Mouse (Mus musculus) stomach, embryonic 16.5 days (tissue): ENCODE measurements around the gene Psmd5. TPM values are rescaled to one million over a fixed set of nuclear protein-coding genes. Genes with fewer than 3 reads are reported as not detected.
A peak's percentile ranks its signal among the peaks of the same experiment; 100 is the strongest.
"Not testable (repeated sequence)": the region's sequence is repeated elsewhere in the genome, so short reads cannot be mapped to it uniquely, and the experiment has no call there.

Experiments
- ATAC-seq: fragments of 200-750 bp; cut with Nextera tagmentation; 2 replicates; pipeline ENCODE4 v1.8.0; 2017; ENCODE audit warnings: moderate number of reproducible peaks, moderate TSS enrichment; ENCODE audit not compliant: insufficient read depth, low FRiP score
- H3K27ac ChIP-seq: fragments of 300-500 bp; sonication (generic); 2 replicates; pipeline ENCODE4 v1.5.1; 2014; ENCODE audit warnings: low read length
- H3K27me3 ChIP-seq: fragments of 300-500 bp; sonication (generic); 2 replicates; pipeline ENCODE4 v1.6.1; 2014; ENCODE audit warnings: low read length, control low read depth, mixed read lengths; ENCODE audit not compliant: control insufficient read depth, insufficient read depth
- H3K36me3 ChIP-seq: fragments of 300-500 bp; sonication (generic); 2 replicates; pipeline ENCODE4 v1.6.1; 2014; ENCODE audit warnings: low read length; ENCODE audit not compliant: control insufficient read depth, insufficient read depth
- H3K4me1 ChIP-seq: fragments of 300-500 bp; sonication (generic); 2 replicates; pipeline ENCODE4 v1.6.1; 2014; ENCODE audit warnings: low read length, control low read depth, mixed read lengths; ENCODE audit not compliant: control insufficient read depth, insufficient read depth
- H3K4me2 ChIP-seq: fragments of 300-500 bp; sonication (generic); 2 replicates; pipeline ENCODE4 v1.6.1; 2014; ENCODE audit warnings: low read depth, low read length, mixed read lengths
- H3K4me3 ChIP-seq: fragments of 300-500 bp; sonication (generic); replicated peaks from 2 replicates; pipeline ENCODE4 v1.5.1; 2014; ENCODE audit warnings: mild to moderate bottlenecking, low read length
- H3K9ac ChIP-seq: fragments of 300-500 bp; sonication (generic); 2 replicates; pipeline ENCODE4 v1.6.1; 2014; ENCODE audit warnings: low read length
- H3K9me3 ChIP-seq: fragments of 300-500 bp; sonication (generic); replicated peaks from 2 replicates; pipeline ENCODE4 v1.6.1; 2016; ENCODE audit warnings: low read length, control low read depth; ENCODE audit not compliant: control insufficient read depth
- whole genome bisulfite sequencing: fragments of 180-500 bp; shearing (Covaris S2); extraction: QIAGEN DNeasy Blood & Tissue Kit; methylation state at CpG from one replicate; pipeline ENCODE4 v1.1.7; 2014; 5-methylcytosine and 5-hydroxymethylcytosine counted together
- polyA plus RNA-seq: library from polyadenylated mRNA; unstranded; fragments of >200 nt; fragmentation: Nextera tagmentation; extraction: Ambion mirVana; gene quantifications from 2 replicates; pipeline ENCODE4 v1.2.1, GENCODE M21; 2015

The Psmd5 gene
- polyA plus RNA-seq, 1 experiment from 2014 or later, result 77.1 TPM

DNA sequence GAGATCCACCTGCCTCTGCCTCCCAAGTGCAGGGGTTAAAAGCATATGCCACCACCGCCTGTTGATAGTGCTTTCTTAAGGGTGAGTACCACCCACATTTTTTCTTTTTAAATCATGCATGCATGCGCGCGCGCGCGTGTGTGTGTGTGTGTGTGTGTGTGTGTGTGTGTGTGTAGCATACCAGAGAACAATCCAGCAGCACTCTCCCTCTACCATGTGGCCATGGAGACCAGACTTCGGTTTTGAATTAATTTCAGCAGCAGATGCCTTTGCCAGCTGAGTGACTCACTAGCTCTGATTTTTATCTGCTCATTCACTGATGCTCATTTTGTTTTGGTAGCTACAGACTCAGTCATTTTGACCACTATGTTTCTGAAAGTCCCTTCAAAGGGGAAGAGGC, 33.1 kb downstream of the Psmd5 start:
- 87% methylated on average over 8 of the region's 8 CpGs for WGBS
- no peaks in the 10 kb centered on the region for H3K36me3 ChIP-seq
- H3K4me2 ChIP-seq, result no peak overlapping the region
- H3K9ac ChIP-seq, result no peak overlapping the region
- no peak overlapping the region for H3K4me3 ChIP-seq
- H3K4me1 ChIP-seq, result no peaks in the 10 kb centered on the region
- H3K9me3 ChIP-seq, result no peaks in the 10 kb centered on the region
- no peak overlapping the region for H3K27ac ChIP-seq
- ATAC-seq, result no peak
- no peaks in the 10 kb centered on the region for H3K27me3 ChIP-seq

DNA sequence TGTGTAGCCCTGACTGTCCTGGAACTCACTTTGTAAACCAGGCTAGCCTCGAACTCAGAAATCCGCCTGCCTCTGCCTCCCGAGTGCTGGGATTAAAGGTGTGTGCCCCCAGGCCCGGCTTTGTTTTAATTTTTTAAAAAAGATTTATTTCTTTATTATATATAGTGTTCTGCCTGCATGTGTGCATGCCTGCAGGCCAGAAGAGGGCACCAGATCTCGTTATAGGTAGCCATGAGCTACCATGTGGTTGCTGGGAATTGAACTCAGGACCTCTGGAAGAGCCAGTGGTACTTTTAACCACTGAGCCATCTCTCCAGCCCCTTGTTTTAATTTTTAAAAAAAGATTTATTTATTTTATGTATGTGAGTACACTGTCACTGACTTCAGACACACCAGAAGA, 34.6 kb downstream of the Psmd5 start:
- not testable (repeated sequence) for H3K9me3 ChIP-seq, H3K4me2 ChIP-seq, H3K4me3 ChIP-seq, H3K4me1 ChIP-seq, H3K27ac ChIP-seq, H3K9ac ChIP-seq, H3K27me3 ChIP-seq, ATAC-seq, H3K36me3 ChIP-seq
- WGBS, result 76% methylated on average over 5 of the region's 5 CpGs

DNA sequence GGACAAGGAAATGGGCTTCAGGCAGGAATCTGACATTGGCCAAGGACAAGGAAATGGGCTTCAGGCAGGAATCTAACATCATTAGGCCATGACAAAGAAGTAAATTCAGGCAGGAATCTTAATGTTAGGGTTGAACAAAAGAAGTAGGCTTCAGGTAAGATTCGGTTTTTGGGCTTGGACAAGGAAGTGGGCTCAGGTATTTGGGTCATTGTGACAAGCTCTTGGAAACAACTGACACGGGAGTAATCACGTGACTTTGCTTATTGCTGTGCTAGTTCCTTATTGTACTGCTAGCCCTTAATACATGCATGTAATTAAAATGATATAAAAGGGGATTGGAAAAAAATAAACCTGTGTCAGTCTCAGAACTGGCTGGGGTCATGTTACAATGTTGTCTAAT, 39.1 kb downstream of the Psmd5 start:
- Histone ChIP-seq H3K27ac (no peak overlapping the region), H3K36me3 (no peaks in the 10 kb centered on the region), H3K9ac (no peak overlapping the region), H3K9me3 (no peaks in the 10 kb centered on the region), H3K4me2 (no peak overlapping the region), H3K27me3 (no peaks in the 10 kb centered on the region), H3K4me1 (no peaks in the 10 kb centered on the region), H3K4me3 (no peak overlapping the region)
- WGBS, result 73% methylated on average over 3 of the region's 3 CpGs
- ATAC-seq, result no peak

DNA sequence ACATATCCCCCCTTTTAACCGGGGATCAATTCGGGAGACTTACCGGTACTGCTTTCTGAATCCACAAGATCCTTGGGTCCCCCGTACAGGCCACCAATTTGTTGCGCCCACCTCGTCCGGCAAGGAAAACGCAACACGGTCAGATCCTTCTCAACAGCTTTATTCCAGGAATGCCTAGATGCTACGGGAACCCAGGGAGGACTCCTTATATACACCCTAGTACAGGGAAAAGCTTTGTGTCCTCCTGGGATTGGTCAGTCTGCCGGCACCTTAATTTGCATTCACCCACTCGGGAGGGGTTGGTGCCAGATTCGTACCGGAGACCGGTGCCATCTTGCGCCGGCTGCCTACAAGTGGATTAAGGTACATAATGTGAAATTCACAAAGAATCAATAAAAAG, 41.1 kb downstream of the Psmd5 start:
- H3K9ac ChIP-seq, result no peak overlapping the region
- no peaks in the 10 kb centered on the region for H3K9me3 ChIP-seq
- H3K27ac ChIP-seq, result no peak overlapping the region
- no peak overlapping the region for H3K4me2 ChIP-seq
- H3K4me3 ChIP-seq, result no peak overlapping the region
- H3K27me3 ChIP-seq, result no peaks in the 10 kb centered on the region
- no peaks in the 10 kb centered on the region for H3K4me1 ChIP-seq
- 83% methylated on average over 17 of the region's 17 CpGs for WGBS
- ATAC-seq, result no peak
- H3K36me3 ChIP-seq, result no peaks in the 10 kb centered on the region

DNA sequence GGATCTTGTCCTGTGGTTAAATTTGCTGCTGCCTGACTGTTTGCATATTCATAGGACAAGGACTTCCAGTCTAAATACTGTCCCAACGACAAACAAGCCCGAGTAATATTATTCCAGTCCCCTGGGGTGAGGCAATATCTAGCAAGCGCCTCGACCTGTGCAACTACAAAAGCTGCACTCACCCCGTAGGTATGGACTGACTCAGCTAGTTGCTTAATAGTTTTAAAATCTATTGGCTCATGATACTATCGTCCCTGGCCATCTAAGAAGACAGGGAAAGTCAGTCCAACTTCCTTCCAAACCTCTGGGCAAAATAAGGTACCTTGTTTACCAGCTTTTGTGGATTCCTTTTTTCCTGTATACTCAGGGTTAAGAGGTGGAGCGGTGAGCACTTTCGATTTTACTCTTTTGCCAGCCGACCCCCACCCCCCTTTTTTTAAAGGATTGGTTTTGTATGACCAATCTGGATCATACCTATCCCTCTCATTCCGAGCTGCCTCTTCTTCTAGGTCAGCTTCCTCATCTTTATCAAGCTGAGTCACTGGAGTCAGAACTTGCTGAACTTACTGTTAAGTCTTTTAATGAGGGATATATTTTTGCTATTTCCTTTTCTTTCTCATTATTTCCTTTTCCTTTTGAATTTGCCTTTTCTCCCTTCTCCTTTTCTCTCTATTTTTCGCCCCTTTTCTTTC, 41.9 kb downstream of the Psmd5 start, which contains the start of gene Gm34653:
Gene Gm34653 (plus strand): TSS at position 242 of the 692 bp plus-strand sequence.
- H3K9me3 ChIP-seq, H3K36me3 ChIP-seq, H3K4me1 ChIP-seq, ATAC-seq, H3K27ac ChIP-seq, H3K4me2 ChIP-seq, H3K9ac ChIP-seq, H3K4me3 ChIP-seq, H3K27me3 ChIP-seq: not testable (repeated sequence)
- 70% methylated on average over 11 of the region's 11 CpGs for WGBS

DNA sequence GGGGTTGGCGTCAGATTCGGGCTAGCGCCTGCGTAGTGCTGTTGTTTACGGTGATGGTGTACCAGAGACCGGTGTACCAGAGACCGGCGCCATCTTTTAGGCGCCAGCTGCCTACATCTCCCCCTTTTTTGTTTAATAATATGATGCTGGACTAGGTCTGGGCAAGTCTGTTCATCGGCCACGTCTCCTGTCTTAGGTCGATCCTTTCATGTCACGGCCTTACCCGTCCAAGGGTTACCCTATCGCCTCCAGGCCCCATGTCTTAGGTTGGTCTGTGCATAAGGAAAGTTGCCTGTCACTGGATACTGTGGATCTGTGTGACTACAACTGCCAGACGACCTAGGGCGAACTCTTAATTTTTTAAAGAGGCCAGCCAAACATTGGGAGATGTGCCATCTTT, 44.7 kb downstream of the Psmd5 start:
- H3K4me3 ChIP-seq, H3K9ac ChIP-seq, H3K4me2 ChIP-seq, ATAC-seq, H3K9me3 ChIP-seq, H3K36me3 ChIP-seq, H3K4me1 ChIP-seq, H3K27me3 ChIP-seq, H3K27ac ChIP-seq: not testable (repeated sequence)
- 94% methylated on average over 17 of the region's 17 CpGs for WGBS

DNA sequence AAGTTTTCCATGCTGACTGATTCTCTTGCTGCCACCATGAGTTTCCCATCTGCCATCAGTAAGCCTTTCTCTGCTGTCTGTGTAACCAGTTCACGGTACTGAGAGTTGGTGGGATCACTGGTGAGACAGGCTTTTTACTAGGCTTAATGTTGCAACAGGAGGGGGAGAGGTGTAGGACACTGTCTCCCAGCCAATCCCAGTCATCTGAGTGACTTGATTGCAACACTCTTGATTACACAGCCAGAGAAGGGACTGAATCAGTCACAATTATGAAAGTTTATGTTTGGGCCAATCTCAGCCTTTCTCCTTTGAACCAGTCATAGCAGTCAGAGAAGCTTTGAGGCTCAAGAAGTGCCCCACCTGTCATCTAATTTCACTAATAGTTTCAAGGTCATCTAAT, 46.7 kb downstream of the Psmd5 start:
- peaks cover 10% of the 10 kb centered on the region for H3K4me1 ChIP-seq
- ATAC-seq, result no peak
- H3K27ac ChIP-seq, result no peak overlapping the region
- no peak overlapping the region for H3K4me2 ChIP-seq
- no peaks in the 10 kb centered on the region for H3K9me3 ChIP-seq
- H3K9ac ChIP-seq, result no peak overlapping the region
- H3K4me3 ChIP-seq, result no peak overlapping the region
- 73% methylated on average over 1 of the region's 1 CpGs for WGBS
- no peaks in the 10 kb centered on the region for H3K36me3 ChIP-seq
- no peaks in the 10 kb centered on the region for H3K27me3 ChIP-seq

DNA sequence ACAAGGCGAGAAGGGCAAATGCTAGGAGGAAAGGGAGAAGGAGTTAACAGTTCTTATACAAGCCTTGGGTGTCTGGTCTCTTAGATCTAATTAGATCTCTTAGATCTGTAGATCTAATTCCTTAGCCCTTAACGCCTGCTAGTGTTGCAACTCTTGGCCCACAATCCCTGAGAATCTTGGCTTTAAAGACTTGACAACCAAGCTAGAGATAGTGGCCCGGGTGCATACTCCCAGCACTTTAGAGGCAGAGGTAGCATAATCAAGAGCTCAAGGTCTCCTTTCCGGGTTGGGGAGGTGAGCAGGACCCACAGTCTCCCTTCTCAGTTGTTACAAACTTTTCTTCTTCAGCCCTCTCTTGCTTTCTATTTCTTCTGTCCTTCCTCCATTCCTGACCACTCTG, 47.2 kb downstream of the Psmd5 start:
- H3K9ac ChIP-seq, result no peak overlapping the region
- H3K36me3 ChIP-seq, result no peaks in the 10 kb centered on the region
- H3K27ac ChIP-seq, result no peak overlapping the region
- peaks cover 10% of the 10 kb centered on the region for H3K4me1 ChIP-seq
- 87% methylated on average over 4 of the region's 4 CpGs for WGBS
- H3K4me3 ChIP-seq, result no peak overlapping the region
- H3K4me2 ChIP-seq, result no peak overlapping the region
- H3K9me3 ChIP-seq, result no peaks in the 10 kb centered on the region
- ATAC-seq, result no peak
- H3K27me3 ChIP-seq, result no peaks in the 10 kb centered on the region

DNA sequence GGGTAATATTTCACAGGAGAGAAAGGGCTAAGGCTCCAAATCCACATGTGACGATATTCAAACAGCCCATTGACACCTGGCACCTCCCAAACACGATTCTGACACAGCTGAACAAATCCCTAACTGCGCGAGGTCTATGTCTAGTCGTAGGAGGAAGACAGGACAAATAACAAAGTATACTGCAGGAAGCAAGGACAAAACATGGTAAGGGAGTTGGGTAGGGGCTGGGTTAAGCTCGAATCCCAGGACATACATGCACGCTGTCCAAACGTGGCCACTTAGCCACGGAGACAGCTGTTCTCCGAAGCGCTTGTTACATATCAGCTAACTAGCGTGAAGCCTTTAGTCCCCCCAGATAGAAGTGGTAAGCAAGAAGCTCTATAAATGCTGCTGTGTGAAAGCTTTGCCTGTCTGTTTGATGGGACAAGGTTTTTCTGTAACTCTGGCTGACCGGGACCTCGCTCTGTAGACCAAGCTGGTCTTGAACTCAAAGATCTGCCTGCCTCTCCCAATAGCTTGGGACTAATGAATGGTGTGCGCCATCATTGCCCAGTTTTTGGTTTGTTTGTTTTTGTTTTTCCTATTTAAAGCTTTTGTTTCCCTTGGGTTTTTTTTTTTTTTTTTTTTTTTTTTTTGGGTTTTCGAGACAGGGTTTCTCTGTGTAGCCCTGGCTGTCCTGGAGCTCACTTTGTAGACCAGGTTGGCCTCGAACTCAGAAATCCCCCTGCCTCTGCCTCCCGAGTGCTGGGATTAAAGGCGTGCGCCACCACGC, 48.1 kb downstream of the Psmd5 start:
- Histone ChIP-seq H3K27ac (peak overlapping the region; percentile 45), H3K4me1 (peaks cover 10% of the 10 kb centered on the region), H3K9ac (peak overlapping the region; percentile 90), H3K27me3 (no peaks in the 10 kb centered on the region), H3K4me2 (peak overlapping the region; percentile 95), H3K9me3 (no peaks in the 10 kb centered on the region), H3K36me3 (no peaks in the 10 kb centered on the region), H3K4me3 (peak overlapping the region; percentile 75)
- WGBS, result 33% methylated on average over 20 of the region's 21 CpGs
- ATAC-seq, result no peak
